Mouse (Mus musculus): ENCODE data around the gene Cmc2.

Cmc2 gene

DNA sequence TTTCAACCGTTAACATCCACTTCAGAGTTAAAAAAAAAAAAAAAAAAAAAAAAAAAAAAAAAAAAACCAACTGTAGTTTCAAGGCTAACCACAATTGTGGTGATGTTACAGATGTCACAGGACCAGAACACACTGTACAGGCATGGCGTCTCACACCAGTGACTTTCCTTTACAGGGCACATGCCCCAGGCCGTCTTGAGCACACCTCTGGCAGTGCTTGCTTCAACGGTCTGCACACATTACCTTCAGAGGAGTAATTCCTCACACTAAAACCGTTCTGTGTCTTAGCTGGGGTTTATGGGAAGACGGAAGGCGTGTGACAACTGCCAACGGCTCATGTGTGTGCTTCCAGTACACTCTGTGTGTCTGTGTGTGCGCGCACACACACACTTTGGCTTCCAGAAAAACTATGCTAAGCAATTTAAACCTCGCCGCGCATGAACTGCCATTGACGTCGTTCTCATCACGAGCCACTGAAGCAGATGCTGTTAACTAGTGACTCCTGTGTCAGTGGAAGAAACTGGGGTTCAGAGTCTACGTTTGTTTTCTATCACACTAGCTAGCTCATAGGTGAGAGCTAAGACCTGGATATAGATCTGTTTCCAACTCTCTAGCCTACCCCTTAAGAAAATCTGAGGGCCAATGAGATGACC lies 45.3 kb downstream of the Cmc2 start:
- TF ChIP-seq GATA4 (IDR thresholded peaks at IDR 0.05; ENCODE audit: insufficient replicate concordance, low read length): no peak

- no peak for TF ChIP-seq GATA4 (IDR thresholded peaks at IDR 0.05; ENCODE audit: insufficient replicate concordance, low read length)
These were observed 47.3 kb downstream of the Cmc2 start for GRCm38 (mm10) chr8:116873986-116874385.

DNA sequence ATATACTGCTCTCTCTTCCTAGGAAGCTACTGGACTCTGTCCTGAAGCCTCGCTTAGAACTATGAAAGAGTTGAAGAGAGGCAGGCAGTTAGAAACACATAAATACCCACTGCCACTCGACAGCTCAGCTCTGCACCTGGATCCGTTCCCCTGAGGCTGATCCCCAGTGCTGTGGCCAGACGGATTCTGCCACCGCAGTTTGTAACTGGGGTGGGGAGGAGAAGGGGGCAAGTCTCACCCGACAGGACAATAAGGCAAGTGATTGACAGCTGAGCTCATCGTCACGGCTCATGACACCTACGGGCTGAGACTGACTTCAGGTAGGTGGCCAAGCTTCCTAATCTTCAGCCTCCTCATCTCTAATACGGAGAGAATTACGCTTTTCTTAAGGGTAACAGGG lies 47.7 kb downstream of the Cmc2 start:
- TF ChIP-seq GATA4 (IDR thresholded peaks at IDR 0.05; ENCODE audit: insufficient replicate concordance, low read length): no peak

DNA sequence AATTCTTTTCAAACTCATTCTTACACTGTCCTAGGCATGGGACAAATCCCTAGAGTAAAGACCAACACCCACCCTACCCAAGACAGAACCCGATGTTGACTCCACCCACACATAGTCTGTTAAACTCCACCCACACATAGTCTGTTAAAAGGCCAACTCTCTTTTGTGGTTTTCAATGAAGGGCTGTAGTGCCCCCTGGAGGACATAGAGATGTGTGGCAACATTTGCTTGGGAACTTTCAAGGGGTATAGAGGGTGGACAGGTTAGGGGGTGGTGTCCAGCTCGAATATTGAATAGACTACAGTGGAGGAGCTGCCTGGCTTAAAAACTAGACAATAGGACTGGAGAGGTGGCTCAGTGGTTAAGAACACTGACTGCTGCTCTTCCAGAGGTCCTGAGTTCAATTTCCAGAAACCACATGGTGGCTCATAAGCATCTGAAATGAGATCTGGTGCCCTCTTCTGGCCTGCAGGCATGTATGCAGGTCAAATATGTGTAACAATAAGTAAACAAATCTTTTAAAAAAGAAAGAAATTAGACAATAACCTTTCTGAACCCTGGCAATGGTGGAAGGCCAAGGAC lies 48.4 kb downstream of the Cmc2 start:
- TF ChIP-seq GATA4 (IDR thresholded peaks at IDR 0.05; ENCODE audit: insufficient replicate concordance, low read length): no peak

DNA sequence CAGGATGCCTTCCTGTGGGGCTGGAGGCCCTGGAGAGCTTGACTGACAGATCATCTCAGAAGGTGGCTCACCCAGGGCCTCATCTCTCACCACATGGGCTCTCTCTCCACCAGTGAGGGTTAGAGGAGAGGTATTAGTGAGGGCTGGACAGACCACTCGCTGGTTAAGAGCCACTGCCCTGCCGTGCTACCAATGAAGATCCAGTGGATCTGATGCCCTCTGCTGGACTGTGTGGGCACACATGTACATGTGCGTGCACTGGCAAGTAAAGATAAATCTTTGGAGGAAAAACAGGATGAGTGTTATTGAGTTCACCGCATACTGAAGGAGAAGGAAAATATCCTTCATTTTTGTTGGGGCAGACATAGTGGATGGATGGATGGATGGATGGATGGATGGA lies 52.6 kb downstream of the Cmc2 start:
- no peak for TF ChIP-seq GATA4 (IDR thresholded peaks at IDR 0.05; ENCODE audit: insufficient replicate concordance, low read length)

GRCm38 (mm10) chr8:116867321-116867720 lies 53.9 kb downstream of the Cmc2 start:
- peak; percentile 32; the same call in 1 of the 2 replicates for TF ChIP-seq GATA4 (IDR thresholded peaks at IDR 0.05; ENCODE audit: insufficient replicate concordance, low read length)

- no peak; the same call in 1 of the 2 replicates for TF ChIP-seq GATA4 (IDR thresholded peaks at IDR 0.05; ENCODE audit: insufficient replicate concordance, low read length)
These were observed 54.9 kb downstream of the Cmc2 start for GRCm38 (mm10) chr8:116866118-116866903.

- no peak for TF ChIP-seq GATA4 (IDR thresholded peaks at IDR 0.05; ENCODE audit: insufficient replicate concordance, low read length)
These were observed 56.7 kb downstream of the Cmc2 start for GRCm38 (mm10) chr8:116864514-116864913.

GRCm38 (mm10) chr8:116864022-116864387 lies 57.2 kb downstream of the Cmc2 start:
- TF ChIP-seq GATA4 (IDR thresholded peaks at IDR 0.05; ENCODE audit: insufficient replicate concordance, low read length): no peak

- TF ChIP-seq GATA4 (IDR thresholded peaks at IDR 0.05; ENCODE audit: insufficient replicate concordance, low read length): no peak; the same call in 1 of the 2 replicates
These were observed 57.8 kb downstream of the Cmc2 start for GRCm38 (mm10) chr8:116863357-116864021.

- no peak for TF ChIP-seq GATA4 (IDR thresholded peaks at IDR 0.05; ENCODE audit: insufficient replicate concordance, low read length)
These were observed 59.1 kb downstream of the Cmc2 start for GRCm38 (mm10) chr8:116862191-116862590.

DNA sequence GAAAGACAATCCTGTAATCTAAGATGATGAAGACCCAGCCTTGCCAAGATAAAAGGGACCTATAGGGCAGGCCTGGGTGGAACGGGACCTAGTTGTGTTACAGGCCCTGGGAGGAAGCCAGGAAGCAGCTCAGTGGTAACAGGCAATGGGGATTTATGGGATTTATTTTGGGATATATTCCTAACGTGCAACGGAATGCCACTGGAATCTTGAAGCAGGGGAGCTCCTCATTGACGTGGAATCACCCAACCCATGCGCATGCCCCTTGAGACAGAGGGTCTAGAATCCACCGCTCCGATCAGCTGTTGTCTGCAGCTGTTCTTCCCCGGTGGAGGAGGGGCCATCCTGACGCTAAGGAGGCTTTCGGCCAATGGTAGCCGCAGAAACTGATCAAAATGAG lies 69.2 kb downstream of the Cmc2 start:
- TF ChIP-seq GATA4 (IDR thresholded peaks at IDR 0.05; ENCODE audit: insufficient replicate concordance, low read length): no peak

GRCm38 (mm10) chr8:116848042-116848441 lies 73.2 kb downstream of the Cmc2 start:
- no peak for TF ChIP-seq GATA4 (IDR thresholded peaks at IDR 0.05; ENCODE audit: insufficient replicate concordance, low read length)

- no peak for TF ChIP-seq GATA4 (IDR thresholded peaks at IDR 0.05; ENCODE audit: insufficient replicate concordance, low read length)
These were observed 78.6 kb downstream of the Cmc2 start for GRCm38 (mm10) chr8:116842678-116843077.

Measured in liver, adult (tissue).